Mouse (Mus musculus) common myeloid progenitor, adult 5-6 weeks (primary cell): ENCODE results near the gene Avp. TPM values are rescaled to one million over a fixed set of nuclear protein-coding genes. Genes with fewer than 3 reads are reported as not detected.
"Not testable (repeated sequence)": the region's sequence is repeated elsewhere in the genome, so short reads cannot be mapped to it uniquely, and the experiment has no call there.

Source experiments
- ATAC-seq: replicated peaks from 2 replicates; pipeline ENCODE4 v1.8.0; 2016; ENCODE audit warnings: low read depth, mild to moderate bottlenecking, moderate TSS enrichment, inconsistent platforms; ENCODE audit not compliant: poor library complexity, severe bottlenecking
- total RNA-seq: library from RNA; stranded (forward); fragments of 200-1000, 187-1606 nt; gene quantifications from 2 replicates; pipeline ENCODE4 v1.2.3, GENCODE M21; 2017

The Avp gene
- not detected in 2 replicates for total RNA-seq

DNA sequence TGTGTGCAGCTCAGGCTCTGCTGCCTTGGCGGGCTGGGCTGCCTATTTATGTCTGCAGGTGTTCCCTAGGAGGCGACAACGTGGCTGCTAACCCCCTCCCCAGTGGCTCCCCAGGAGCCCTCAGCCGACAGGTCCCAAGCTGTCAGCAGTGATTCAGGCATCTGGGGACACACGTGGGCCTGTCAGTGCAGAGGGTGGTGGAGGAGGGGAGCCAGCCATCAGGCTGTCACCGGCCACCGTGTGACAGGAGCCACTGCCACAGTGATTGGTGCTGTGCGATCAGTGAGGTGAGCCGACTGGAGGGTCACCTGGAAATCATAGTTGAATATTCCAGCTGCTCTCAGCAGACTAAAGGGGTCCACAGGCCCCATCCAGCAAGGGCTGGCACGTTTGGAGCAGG is at the start of gene Avp:
Avp (minus strand) TSS at position 3 of the 400 bp plus-strand sequence.
- ATAC-seq, result no peak

DNA sequence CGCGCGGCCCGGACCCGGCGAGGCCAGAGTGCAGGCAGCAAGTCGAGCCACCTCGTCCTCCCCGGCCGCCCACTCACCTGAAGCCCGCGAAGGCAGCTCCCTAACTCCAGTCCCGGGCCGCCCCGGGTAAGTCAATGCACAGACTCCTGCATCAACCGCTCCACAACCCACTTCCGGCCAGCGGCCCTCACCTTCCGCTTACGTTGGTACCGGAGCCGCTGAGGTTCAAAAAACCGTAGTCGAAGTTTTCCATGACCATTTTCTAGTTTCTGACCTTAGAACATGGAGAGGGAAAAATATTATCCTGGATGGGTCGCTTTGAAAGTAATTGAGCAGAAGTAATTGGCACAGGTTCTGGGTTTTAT is 47.5 kb upstream of the Avp start, which contains the start of the genes Fastkd5 and Ubox5:
Fastkd5 (minus strand) TSS at position 189 of the 365 bp plus-strand sequence.
Ubox5 (minus strand) TSS at position 200 of the 365 bp plus-strand sequence.
- ATAC-seq, result peak; percentile 86

DNA sequence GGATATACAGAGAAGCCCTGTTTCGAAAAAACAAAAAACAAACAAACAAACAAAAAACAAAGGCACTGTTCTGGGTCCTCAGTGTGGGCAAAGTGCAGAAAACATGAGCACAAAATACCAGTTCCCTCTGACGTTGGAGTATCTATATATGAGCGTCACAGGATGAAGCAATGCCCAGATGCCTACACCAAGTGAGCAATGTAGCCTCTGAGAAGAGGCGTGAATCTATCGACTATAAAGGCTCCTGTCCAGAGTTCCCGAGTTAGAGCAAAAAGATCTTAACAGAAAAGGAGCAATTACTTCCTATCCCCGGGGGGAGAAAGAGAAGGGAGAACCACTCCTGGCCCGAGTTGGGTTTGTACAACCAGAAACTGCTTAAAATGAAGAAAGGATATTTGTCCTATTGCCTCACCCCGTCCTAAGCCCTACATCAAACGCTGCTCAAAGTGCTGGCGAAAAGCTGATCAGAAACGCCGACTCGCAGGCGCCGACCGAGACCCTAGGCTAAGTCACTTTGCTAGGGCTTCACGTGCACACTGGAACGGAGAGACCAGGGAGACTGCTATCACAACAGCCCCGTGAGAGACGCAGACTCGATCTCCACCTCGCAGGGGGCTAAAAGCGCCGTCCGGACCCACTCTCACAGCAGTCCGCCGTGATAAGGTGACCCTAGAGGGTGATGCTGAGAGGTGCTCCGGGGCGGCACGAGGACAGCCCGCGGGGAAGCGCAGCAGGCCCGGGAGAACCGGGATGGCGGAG is 46.9 kb upstream of the Avp start:
- ATAC-seq, result peak; percentile 42

DNA sequence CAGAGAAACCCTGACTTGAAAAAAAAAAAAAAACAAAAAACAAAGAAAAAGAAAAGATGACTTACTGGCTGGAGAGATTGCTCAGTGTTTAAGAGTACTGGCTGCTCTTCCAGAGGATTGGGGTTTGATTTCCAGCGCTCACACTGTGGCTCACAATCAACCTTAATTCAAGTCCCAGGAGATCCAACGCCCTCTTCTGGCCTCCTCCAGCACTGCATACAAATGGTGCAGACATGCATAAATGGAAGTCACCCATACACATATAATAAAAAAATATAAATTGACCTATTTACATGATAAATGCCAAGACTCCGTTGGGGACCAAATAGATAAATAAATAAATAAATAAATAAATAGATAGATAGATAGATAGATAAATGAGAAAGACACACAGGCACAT is 46.1 kb upstream of the Avp start:
- no peak for ATAC-seq

DNA sequence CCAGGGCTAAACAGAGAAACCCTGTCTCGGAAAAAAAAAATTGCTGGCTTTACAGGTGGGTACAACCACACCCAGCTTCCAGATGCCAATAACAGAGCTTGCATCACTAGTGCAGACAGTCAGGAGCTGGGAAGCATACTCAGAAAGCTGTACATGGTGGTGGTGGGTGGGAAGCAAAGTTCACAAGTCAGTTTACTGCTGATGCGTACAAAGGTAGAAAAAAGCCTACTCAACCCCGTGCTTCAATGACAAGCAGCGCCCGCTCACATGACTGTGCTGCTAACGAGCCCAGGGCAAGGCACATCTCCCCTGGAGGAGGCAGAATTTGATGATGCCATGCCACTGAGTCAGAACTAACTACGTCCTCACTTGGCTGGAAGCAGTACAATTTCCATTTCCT is 36.6 kb upstream of the Avp start:
- ATAC-seq, result no peak

DNA sequence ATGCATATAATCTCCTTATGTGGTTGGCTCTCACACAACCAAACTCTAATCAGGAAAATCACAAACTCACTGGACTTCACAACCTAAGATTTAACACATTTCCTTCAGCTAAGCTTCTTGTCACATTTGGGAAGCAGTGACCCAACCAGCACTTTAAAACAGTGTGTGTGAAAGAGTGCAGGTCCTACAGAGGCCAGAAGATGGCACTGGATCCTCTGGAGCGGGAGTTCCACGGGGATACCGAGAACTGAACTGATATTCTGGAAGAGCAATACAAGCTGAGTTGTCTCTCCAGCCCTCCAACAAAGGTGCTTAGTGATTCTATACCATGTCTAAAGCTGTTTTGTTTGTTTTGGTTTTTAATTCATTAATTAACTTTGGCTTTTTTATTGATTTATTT is 30.7 kb upstream of the Avp start:
- ATAC-seq, result 0 out of 2 replicates have a peak, but pooled peaks have one; percentile 36

DNA sequence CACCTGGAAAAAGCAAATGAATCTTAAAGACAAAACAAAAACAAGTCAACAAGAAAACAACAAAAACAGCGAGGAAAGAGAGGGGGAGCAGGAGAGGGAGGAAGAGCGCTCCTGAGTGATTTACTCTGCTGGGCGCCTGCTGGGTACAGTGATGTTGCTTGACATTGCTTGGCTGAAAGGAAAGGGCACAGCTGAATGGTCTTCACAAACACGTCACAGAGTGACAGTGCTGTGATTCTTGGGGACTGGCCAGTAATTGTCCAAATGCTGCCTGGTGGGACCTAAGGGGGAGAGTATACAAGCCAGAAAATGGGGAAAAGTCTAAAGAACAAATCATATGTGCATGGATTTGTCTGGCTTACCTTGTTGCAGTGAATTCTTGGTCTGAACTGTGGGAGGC is 19.8 kb upstream of the Avp start:
- no peak for ATAC-seq

DNA sequence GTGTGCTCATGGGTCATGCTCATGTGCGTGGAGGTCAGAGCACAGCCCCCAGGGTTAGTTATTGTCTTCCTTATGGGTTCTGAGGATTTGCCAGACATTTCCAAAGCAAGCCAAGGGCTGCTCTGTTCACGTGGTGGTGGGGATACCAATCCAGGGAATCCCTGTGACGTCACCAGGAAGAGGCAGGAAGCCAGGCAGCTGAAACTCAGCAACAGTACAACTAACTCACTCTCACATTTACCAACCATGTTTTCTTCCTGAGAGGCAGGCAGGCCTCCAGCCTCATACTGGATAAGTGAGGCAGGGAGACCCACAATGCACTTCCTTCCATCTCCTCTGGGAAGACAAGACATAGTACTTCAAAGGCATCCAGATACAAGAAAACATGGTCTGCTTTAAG is 16.0 kb upstream of the Avp start:
- ATAC-seq, result no peak

DNA sequence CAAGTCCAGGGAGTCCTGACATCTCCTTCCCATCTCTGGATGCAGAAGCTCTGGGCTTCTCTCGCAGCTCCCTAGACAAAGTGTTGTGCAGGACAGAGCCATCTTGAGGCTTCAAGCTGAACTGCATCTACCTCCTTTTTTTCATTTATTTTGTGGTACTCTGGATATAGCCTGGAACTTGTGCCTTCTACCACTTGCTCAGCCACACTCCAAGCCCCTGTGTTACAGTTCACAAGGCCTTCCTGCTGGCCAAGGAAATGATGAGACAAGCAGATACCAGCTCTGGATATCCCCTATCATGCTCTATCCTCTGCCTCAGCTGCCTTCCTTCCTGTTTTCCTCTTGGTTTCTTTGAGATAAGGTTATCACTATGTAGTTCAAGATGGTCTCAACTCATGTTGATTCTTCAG is 15.3 kb upstream of the Avp start:
- ATAC-seq, result peak; percentile 83

DNA sequence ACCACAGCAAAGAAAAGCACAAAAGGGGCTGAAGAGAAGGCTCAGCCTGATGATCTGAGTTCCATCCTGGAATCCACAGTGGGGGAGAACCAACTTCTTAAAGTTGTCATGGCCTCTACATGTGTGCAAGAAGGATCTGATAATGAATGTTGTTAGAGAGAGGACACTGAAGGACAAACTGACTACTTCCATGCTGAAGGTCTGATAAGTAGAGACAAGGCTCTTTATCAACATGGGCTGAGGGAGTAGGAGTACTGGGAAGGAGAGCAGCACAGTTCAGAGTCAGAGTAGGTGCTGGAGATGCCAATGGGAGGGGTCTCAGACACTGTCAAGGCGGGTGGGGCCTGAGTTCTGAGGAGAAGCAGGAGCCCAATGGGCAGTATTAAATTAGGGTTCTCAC is 13.2 kb upstream of the Avp start:
- ATAC-seq, result no peak

DNA sequence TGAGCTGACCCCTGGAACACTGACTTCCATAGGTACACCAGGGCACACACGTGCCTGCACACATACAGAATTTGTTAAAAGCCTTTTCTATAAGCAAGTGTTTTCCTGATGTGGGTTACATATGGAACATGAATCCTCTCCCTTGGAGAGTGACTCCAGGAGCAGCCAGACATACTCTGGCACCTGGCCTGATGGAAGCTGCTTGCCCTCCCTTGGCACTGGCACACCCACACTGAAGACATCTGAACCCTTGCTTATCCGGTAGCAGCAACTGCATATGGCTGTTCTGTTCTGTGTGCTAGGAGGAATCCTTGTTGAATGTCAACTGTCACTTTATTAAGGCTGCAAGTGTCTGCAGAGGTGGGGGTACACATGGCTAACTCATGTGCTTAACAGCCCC is 8.7 kb upstream of the Avp start:
- no peak for ATAC-seq

DNA sequence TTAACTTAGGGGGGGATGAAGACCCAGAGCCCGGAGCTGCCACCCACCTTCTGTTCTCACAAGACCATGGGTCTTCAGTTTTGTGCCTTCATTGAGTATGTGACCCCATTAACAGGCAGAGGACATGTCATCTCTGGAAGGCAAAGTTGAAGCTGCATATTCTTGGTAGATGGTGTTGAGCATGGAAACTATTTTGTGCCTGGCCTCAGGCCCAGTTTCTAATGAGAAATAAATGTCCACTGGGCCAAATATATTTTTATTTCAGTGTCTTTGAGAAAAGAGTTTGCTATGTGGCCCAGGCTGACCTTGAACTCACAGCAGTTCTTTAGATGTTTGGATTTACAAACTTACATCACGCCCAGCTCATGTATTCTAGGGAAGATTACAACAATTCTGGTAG is 7.4 kb upstream of the Avp start:
- no peak for ATAC-seq

DNA sequence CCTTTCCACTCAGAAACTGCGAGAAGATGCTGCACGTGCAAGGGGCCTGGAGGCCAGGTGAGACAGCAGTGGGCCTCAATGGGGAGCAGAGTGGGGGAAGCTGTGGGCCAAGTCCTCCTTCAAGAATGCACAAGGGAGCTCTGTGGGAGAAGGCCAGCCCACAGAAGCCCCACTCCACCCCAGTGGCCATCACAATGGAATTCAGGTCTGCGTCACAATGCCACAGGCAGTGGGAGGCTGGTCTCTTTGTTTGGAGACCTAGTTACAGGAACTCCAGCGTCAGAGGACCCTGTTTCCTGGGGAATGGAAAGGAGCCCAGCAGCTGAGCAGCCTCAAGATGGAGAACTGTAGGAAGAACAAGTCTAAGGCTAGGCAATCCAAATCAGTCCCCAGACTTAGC is 6.8 kb upstream of the Avp start:
- ATAC-seq, result no peak

DNA sequence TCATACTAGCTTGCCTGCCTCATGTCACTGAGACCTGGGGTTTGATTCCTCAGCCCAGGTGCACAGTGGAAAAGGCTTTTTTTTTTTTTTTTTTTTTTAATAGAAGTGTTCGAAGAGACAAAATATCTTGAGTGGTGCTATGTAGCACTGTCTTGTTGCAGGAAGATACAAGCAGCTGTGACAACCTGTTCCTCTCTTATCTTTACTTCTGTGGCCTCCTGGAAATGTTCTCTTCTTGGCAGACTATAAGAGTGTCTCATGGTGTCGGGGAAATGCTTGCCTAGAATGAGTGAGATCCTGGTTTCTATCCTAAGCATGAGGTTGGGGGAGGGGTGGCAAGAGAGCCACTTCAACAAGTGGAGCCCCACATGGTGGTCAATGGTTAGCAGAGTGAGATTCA is 6.0 kb upstream of the Avp start:
- 0 out of 2 replicates have a peak, but pooled peaks have one; percentile 4 for ATAC-seq

DNA sequence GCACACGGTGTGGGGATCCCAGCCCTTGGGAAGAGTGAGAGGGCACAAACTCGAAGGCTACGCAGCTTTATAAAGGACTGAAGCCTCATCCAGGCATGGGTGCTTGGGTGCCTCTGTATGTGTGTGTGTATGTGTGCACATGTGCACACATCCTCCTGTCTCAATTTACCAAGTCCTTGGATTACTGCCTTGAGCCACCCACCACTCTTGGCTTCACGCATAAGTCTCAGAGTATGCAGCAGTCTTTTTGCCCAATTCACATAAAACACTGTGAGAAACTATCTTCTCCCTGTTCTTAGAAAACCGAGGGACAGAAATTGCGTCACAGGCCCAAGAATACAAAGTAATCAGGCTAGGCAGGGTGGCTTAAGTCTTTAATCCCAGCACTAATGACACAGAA is 3.7 kb upstream of the Avp start:
- no peak for ATAC-seq

DNA sequence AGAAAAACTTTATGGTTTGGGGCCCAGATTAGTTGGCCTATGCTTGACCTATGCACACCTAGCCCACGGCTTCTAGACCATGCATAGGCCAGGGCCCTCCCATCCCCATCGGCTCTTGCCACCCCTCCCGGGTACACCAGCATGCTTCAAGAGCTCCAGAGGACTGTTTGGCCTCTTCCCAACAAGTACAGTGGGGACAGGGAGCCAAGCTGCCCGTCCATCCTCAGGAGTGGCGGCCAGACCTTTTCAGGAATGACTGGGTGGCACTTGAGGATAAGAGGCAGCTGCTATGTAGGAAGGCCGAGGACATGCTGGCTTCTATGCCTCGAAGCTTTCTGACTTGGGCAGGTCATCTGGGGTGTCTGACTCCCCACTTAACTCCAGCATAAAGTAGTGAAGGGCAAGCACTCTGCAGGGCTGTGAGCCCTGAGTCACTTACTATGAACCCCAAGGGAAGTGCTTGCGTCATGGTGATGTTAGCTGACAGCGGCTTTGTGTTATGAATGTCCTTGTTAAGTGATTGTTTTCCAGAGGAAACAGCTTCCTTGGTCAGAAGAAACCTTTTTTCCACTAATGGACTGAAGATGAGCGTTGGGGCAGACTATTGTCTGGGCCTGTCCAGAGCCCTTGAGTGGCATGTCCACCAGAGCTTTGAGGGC is 1.7 kb upstream of the Avp start:
- ATAC-seq, result no peak

DNA sequence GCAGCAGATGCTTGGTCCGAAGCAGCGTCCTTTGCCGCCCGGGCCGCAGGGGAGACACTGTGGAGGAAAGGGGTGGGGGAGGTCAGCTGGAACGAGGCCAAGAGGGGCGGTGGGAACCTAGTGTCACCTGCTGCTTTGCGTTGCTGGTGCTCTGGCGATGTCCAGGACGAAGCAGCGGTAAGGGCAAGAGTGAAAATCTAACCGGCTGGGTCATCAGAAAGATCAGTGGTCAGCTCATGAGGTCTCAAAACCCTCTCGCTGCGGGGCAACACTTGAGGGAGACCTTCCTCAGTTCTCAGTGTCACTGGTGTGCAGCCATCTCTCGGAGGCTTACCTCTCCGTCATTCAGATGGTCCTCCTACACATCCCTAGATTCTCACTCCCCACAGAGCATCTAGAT is 1.2 kb downstream of the Avp start:
- no peak for ATAC-seq

DNA sequence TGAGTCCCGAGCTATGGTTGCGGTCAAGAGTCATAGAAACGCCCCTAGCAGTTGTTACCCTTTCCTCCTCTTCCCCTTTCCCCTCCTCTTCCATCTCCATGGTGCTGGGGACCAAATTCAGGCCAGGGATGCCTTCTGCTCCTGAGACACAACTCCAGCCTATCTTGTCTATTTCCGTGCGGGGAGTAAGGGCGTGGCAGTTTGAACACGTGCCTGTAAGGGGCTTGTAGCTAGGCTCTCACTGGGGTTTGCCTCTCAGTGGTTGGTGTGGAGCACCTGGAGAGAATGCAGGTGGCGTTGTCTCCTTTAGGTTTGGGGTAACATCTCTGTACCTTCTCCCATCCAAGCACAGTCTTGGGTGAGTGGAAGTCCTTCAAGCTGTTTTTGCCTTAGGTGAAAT is 2.6 kb downstream of the Avp start:
- peak; percentile 20; the same call in 1 of the 2 replicates for ATAC-seq

DNA sequence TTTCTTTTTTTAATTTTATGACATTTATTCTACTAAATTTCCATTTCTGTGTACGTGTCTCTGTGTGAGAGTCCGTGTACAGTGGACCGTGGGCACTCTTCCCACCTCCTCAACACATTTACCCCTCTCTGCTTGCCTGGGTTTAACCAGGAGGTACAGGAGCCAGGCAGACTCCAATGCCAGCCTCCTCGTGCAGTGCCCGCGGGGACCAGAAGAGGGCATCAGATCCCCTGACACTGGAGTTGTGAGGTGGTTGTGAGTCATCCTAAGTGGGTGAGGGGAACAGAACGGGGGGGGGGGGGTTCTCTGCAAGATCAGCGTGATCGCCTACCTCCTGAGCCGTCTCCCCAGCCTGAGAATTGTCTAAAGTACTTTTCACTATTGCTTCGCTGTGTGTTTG is 4.2 kb downstream of the Avp start:
- peak; percentile 50 for ATAC-seq

DNA sequence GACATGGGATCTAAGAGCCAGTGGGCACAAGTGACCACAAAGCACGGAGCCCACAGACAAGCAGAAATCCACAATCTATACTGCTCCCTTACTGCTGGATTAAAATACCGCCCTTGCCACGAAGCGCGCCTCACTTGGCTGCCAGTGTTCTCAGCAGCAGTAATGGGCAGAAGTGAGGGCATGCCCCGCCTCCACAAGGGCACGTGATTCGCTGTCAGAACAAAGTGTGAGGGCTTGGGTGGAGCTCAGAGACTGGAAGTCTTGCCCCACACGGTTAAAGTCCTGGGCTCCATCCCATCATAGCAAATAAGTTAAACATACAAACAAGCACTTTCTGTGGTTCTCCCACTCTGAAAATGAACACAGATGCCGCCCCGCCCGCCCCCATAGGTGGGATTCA is 4.7 kb downstream of the Avp start:
- ATAC-seq, result peak; percentile 53

DNA sequence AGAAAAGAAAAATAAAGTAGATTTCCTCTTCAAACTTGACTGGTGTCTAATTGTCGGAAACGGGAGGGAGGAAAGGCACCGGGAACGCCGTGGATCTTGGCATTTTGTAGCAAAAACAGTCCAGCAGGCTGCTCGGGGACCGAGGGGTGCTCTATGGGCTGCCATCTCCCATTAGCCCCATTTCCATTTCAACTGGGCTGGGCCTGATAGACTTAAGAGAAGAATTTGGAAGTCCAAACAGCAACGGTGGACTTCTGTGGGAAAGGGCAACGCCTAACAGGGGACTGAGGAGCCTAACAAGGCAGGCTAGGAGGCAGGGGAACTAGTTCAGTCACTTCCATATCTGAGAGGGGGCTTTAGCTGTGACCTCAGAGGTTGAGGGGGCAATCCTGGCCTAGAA is 5.3 kb downstream of the Avp start:
- ATAC-seq, result no peak

DNA sequence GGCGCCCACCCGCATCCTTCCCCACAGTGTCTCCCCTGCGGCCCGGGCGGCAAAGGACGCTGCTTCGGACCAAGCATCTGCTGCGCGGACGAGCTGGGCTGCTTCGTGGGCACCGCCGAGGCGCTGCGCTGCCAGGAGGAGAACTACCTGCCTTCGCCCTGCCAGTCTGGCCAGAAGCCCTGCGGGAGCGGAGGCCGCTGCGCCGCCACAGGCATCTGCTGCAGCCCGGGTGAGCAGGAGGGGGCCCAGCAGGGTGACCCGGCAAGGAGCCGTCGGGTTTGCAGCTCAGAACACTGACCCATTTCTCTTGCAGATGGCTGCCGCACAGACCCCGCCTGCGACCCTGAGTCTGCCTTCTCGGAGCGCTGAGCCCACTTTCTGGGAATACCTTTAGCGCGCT is 5.8 kb downstream of the Avp start:
- ATAC-seq, result not testable (repeated sequence)
